Mouse (Mus musculus) embryonic facial prominence, embryonic 10.5 days (tissue): ENCODE measurements around the gene Wfdc18. TPM values are rescaled to one million over a fixed set of nuclear protein-coding genes. Genes with fewer than 3 reads are reported as not detected.

Experiments
- DNase-seq: peaks from one replicate; pipeline ENCODE4 v3.0.0-alpha.2; 2017; ENCODE audit warnings: low spot score
- H3K27ac ChIP-seq: fragments of 300-500 bp; sonication (generic); replicated peaks from 2 replicates; pipeline ENCODE4 v1.5.1; 2016; ENCODE audit warnings: mild to moderate bottlenecking
- H3K27me3 ChIP-seq: fragments of 300-500 bp; sonication (generic); replicated peaks from 2 replicates; pipeline ENCODE4 v1.6.1; 2016; ENCODE audit warnings: low read depth, mild to moderate bottlenecking; ENCODE audit not compliant: poor library complexity, severe bottlenecking
- H3K36me3 ChIP-seq: fragments of 300-500 bp; sonication (generic); replicated peaks from 2 replicates; pipeline ENCODE4 v1.6.1; 2016; ENCODE audit warnings: mild to moderate bottlenecking, moderate library complexity
- H3K4me1 ChIP-seq: fragments of 300-500 bp; sonication (generic); 2 replicates; pipeline ENCODE4 v1.6.1; 2016
- H3K4me3 ChIP-seq: fragments of 300-500 bp; sonication (generic); 2 replicates; pipeline ENCODE4 v1.5.1; 2016; ENCODE audit warnings: mild to moderate bottlenecking, moderate library complexity
- H3K9me3 ChIP-seq: fragments of 300-500 bp; sonication (generic); 2 replicates; pipeline ENCODE4 v1.6.1; 2016; ENCODE audit warnings: mild to moderate bottlenecking
- WGBS: fragments of 180-500 bp; shearing (Covaris S2); methylation state at CpG from one replicate; pipeline ENCODE4 v1.1.7; 2016; 5-methylcytosine and 5-hydroxymethylcytosine counted together
- polyA plus RNA-seq: library from polyadenylated mRNA; unstranded; fragments of >200 nt; fragmentation: Nextera tagmentation; extraction: Ambion mirVana; gene quantifications from 2 replicates; pipeline ENCODE4 v1.2.1, GENCODE M21; 2016

The Wfdc18 gene
- not detected in 2 replicates for polyA plus RNA-seq

- Histone ChIP-seq H3K4me1 (no peaks in the 10 kb centered on the region), H3K27ac (no peak within 1 kb of the TSS), H3K36me3 (no peaks in the 10 kb centered on the region), H3K9me3 (no peaks in the 10 kb centered on the region), H3K4me3 (no peak within 1 kb of the TSS), H3K27me3 (no peaks in the 10 kb centered on the region)
- 78% methylated on average over 4 of the region's 4 CpGs for WGBS
- no peak for DNase-seq
Measured at GRCm38 (mm10) chr11:83708715-83709114, at the start of gene Wfdc18. Wfdc18 (plus strand) TSS chr11:83709015.

- H3K27me3 ChIP-seq, result no peaks in the 10 kb centered on the region
- DNase-seq, result no peak
- H3K4me1 ChIP-seq, result no peaks in the 10 kb centered on the region
- no peaks in the 10 kb centered on the region for H3K9me3 ChIP-seq
- no peak within 1 kb of the TSS for H3K4me3 ChIP-seq
- no peaks in the 10 kb centered on the region for H3K36me3 ChIP-seq
- 83% methylated on average over 6 of the region's 6 CpGs for WGBS
- H3K27ac ChIP-seq, result no peak within 1 kb of the TSS
Measured at GRCm38 (mm10) chr11:83662204-83662603, 46.6 kb upstream of the Wfdc18 start, which contains the start of gene Ccl4. Ccl4 (plus strand) TSS chr11:83662584.

GRCm38 (mm10) chr11:83663532-83663931, 45.3 kb upstream of the Wfdc18 start:
- H3K27me3 ChIP-seq, result no peaks in the 10 kb centered on the region
- H3K27ac ChIP-seq, result no peak overlapping the region
- WGBS, result 88% methylated on average over 5 of the region's 5 CpGs
- H3K4me3 ChIP-seq, result no peak overlapping the region
- no peaks in the 10 kb centered on the region for H3K36me3 ChIP-seq
- no peaks in the 10 kb centered on the region for H3K9me3 ChIP-seq
- H3K4me1 ChIP-seq, result no peaks in the 10 kb centered on the region
- no peak for DNase-seq

GRCm38 (mm10) chr11:83671743-83672142, 37.1 kb upstream of the Wfdc18 start:
- Histone ChIP-seq H3K4me3 (no peak overlapping the region), H3K4me1 (no peaks in the 10 kb centered on the region), H3K36me3 (no peaks in the 10 kb centered on the region), H3K9me3 (no peaks in the 10 kb centered on the region), H3K27ac (no peak overlapping the region), H3K27me3 (no peaks in the 10 kb centered on the region)
- no peak for DNase-seq

- no peak overlapping the region for H3K4me3 ChIP-seq
- H3K27ac ChIP-seq, result no peak overlapping the region
- H3K36me3 ChIP-seq, result no peaks in the 10 kb centered on the region
- WGBS, result 92% methylated on average over 1 of the region's 1 CpGs
- no peak for DNase-seq
- no peaks in the 10 kb centered on the region for H3K9me3 ChIP-seq
- no peaks in the 10 kb centered on the region for H3K4me1 ChIP-seq
- no peaks in the 10 kb centered on the region for H3K27me3 ChIP-seq
Measured at GRCm38 (mm10) chr11:83675665-83676064, 33.1 kb upstream of the Wfdc18 start.

GRCm38 (mm10) chr11:83689918-83690317, 18.9 kb upstream of the Wfdc18 start:
- DNase-seq, result no peak
- Histone ChIP-seq H3K4me1 (no peaks in the 10 kb centered on the region), H3K27me3 (no peaks in the 10 kb centered on the region), H3K36me3 (no peaks in the 10 kb centered on the region), H3K9me3 (no peaks in the 10 kb centered on the region), H3K4me3 (no peak overlapping the region), H3K27ac (no peak overlapping the region)
- WGBS, result 72% methylated on average over 1 of the region's 1 CpGs

GRCm38 (mm10) chr11:83692008-83692407, 16.8 kb upstream of the Wfdc18 start:
- Histone ChIP-seq H3K4me1 (no peaks in the 10 kb centered on the region), H3K4me3 (no peak overlapping the region), H3K36me3 (no peaks in the 10 kb centered on the region), H3K27ac (no peak overlapping the region), H3K27me3 (no peaks in the 10 kb centered on the region), H3K9me3 (no peaks in the 10 kb centered on the region)
- DNase-seq, result no peak
- WGBS, result 63% methylated on average over 1 of the region's 1 CpGs

- Histone ChIP-seq H3K4me3 (no peak within 1 kb of the TSS), H3K4me1 (no peaks in the 10 kb centered on the region), H3K9me3 (no peaks in the 10 kb centered on the region), H3K27me3 (no peaks in the 10 kb centered on the region), H3K36me3 (no peaks in the 10 kb centered on the region), H3K27ac (no peak within 1 kb of the TSS)
- no peak for DNase-seq
- WGBS, result 75% methylated on average over 1 of the region's 1 CpGs
Measured at GRCm38 (mm10) chr11:83703705-83704104, 5.1 kb upstream of the Wfdc18 start, which contains the start of gene Wfdc17. Wfdc17 (plus strand) TSS chr11:83703991.

GRCm38 (mm10) chr11:83709683-83710082, 868 bp downstream of the Wfdc18 start:
- no peak for DNase-seq
- H3K27me3 ChIP-seq, result no peaks in the 10 kb centered on the region
- no peak overlapping the region for H3K4me3 ChIP-seq

GRCm38 (mm10) chr11:83712671-83713070, 3.9 kb downstream of the Wfdc18 start:
- H3K9me3 ChIP-seq, result no peaks in the 10 kb centered on the region
- H3K36me3 ChIP-seq, result no peaks in the 10 kb centered on the region
- H3K27ac ChIP-seq, result no peak overlapping the region
- H3K4me1 ChIP-seq, result no peaks in the 10 kb centered on the region
- no peaks in the 10 kb centered on the region for H3K27me3 ChIP-seq
- no peak overlapping the region for H3K4me3 ChIP-seq
- 82% methylated on average over 1 of the region's 1 CpGs for WGBS
- no peak for DNase-seq

More at GRCm38 (mm10) chr11:83709683-83710082, 868 bp downstream of the Wfdc18 start:
- H3K4me1 ChIP-seq, result no peaks in the 10 kb centered on the region
- H3K27ac ChIP-seq, result no peak overlapping the region
- WGBS, result 93% methylated on average over 5 of the region's 5 CpGs
- no peaks in the 10 kb centered on the region for H3K9me3 ChIP-seq
- H3K36me3 ChIP-seq, result no peaks in the 10 kb centered on the region

GRCm38 (mm10) chr11:83713925-83714324, 5.1 kb downstream of the Wfdc18 start:
- Histone ChIP-seq H3K36me3 (no peaks in the 10 kb centered on the region), H3K27ac (no peak overlapping the region), H3K4me3 (no peak overlapping the region), H3K9me3 (no peaks in the 10 kb centered on the region), H3K27me3 (no peaks in the 10 kb centered on the region), H3K4me1 (no peaks in the 10 kb centered on the region)
- no peak for DNase-seq
- 87% methylated on average over 2 of the region's 2 CpGs for WGBS

GRCm38 (mm10) chr11:83717042-83717665, 8.3 kb downstream of the Wfdc18 start:
- DNase-seq, result no peak
- H3K4me3 ChIP-seq, result no peak overlapping the region
- H3K36me3 ChIP-seq, result no peaks in the 10 kb centered on the region
- H3K27me3 ChIP-seq, result no peaks in the 10 kb centered on the region
- WGBS, result 87% methylated on average over 6 of the region's 6 CpGs
- no peak overlapping the region for H3K27ac ChIP-seq
- no peaks in the 10 kb centered on the region for H3K9me3 ChIP-seq
- H3K4me1 ChIP-seq, result no peaks in the 10 kb centered on the region

GRCm38 (mm10) chr11:83720766-83721165, 12.0 kb downstream of the Wfdc18 start:
- no peaks in the 10 kb centered on the region for H3K27me3 ChIP-seq
- no peak overlapping the region for H3K27ac ChIP-seq
- no peak overlapping the region for H3K4me3 ChIP-seq
- no peaks in the 10 kb centered on the region for H3K36me3 ChIP-seq
- no peaks in the 10 kb centered on the region for H3K4me1 ChIP-seq
- no peak for DNase-seq
- no peaks in the 10 kb centered on the region for H3K9me3 ChIP-seq
